Mouse (Mus musculus) brain, embryonic 14.5 days (tissue): ENCODE results near the gene Tyw3.

Experiments used
- CTCF ChIP-seq: fragments of 200-500 bp; IDR thresholded peaks from 2 replicates; pipeline ENCODE4 v1.5.1; 2012; ENCODE audit warnings: inconsistent platforms, mild to moderate bottlenecking, moderate library complexity, borderline replicate concordance; ENCODE audit not compliant: insufficient read depth, insufficient read length; ENCODE audit errors: extremely low read depth
- POLR2A ChIP-seq: fragments of 200-500 bp; IDR thresholded peaks from 2 replicates; pipeline ENCODE4 v1.6.1; 2012; ENCODE audit warnings: mild to moderate bottlenecking, inconsistent platforms, borderline replicate concordance; ENCODE audit not compliant: poor library complexity, insufficient read depth, insufficient read length, severe bottlenecking; ENCODE audit errors: extremely low read depth

- TF ChIP-seq CTCF (no peak), POLR2A (no peak)
These were observed 19.2 kb upstream of the Tyw3 start for GRCm38 (mm10) chr3:154616106-154616505.
